Mouse (Mus musculus): ENCODE measurements around the gene Hspa12a.
A peak's percentile ranks its signal among the peaks of the same experiment; 100 is the strongest.

Gene Hspa12a

GRCm38 (mm10) chr19:58824316-58824715, 119.1 kb downstream of the Hspa12a start:
- DNase-seq (ENCODE audit: extremely low read depth, low read depth, low spot score): no peak

DNA sequence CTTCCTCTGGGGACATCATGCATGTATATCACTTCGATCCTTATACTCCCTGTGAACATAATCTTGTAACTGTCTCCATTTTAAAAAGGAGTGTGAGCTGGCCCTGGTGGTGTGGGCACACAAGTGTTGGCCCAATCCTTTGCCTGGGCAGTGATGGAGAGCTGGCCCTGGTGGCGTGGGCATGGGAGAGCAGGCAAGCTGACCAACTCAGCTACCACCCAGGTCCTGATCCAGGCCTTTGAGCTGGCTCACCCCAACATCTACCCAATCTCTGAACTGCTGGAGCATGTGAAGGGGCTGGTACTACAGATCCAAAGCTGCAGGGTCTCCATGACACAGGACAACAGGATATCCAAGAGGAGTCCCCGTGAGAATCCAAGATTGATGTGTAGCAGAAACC, 120.2 kb downstream of the Hspa12a start:
- DNase-seq (ENCODE audit: extremely low read depth, low read depth, low spot score): no peak

- DNase-seq (ENCODE audit: extremely low read depth, low read depth, low spot score): no peak
Measured at GRCm38 (mm10) chr19:58822454-58823200, 120.8 kb downstream of the Hspa12a start.

DNA sequence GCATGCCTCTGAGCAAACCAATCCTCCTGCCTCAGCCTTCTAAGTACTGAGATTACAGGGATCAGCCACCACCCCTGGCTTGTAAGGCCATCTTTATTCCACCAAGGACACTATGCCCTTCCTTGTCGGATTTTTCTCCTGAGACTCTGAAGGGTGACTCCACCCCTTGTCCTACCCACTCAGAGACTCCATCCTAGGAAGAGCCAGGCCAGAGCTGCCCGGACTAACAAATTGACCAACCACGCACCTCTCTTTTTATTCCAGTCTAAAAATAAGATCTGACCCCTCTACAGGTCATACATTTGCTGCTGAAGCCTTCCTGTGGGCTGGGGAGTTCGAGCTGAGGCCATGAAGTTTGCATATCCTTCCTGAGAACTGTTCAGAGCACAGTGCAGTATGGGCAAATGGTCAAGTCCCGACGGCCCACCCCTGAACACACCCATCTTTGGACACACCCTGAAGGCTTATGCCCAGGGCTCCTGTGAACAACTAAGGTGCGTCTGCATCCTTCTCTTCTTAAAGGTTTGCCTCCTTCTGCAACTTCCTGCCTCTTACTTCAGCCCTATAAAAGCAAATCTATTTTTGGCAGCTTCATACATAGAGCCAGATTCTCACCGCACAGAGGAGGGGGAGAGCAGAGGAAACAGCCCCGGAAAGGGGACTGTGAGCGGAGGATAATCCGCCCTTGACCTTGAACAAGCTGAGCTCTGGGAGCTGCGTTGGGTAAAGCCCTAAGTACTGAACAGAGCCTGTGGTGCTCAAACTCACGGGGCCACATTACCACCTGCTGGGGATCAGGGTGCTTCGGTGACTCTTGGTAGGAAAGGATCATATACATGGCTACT, 124.7 kb downstream of the Hspa12a start:
- DNase-seq (ENCODE audit: extremely low read depth, low read depth, low spot score): no peak

DNA sequence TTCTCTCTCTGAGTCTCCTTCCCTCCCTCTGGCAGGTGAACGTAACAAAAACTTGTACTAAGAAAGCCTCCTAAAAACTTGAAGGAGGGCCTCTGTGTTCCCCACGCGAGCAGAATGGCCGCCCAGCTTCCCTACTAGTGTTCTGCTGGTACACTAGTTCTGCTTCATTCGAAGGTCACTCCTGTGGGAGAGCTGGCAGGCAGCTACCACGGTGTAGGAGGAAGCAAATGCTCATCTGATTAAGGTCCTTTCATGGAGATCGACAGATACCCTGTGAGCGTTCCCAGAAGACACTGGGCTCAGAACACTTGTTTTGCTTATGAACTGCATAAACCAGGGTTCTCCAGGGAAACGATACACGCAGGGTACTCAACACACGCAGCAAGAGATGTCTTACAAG, 126.1 kb downstream of the Hspa12a start:
- no peak for DNase-seq (ENCODE audit: extremely low read depth, low read depth, low spot score)

DNA sequence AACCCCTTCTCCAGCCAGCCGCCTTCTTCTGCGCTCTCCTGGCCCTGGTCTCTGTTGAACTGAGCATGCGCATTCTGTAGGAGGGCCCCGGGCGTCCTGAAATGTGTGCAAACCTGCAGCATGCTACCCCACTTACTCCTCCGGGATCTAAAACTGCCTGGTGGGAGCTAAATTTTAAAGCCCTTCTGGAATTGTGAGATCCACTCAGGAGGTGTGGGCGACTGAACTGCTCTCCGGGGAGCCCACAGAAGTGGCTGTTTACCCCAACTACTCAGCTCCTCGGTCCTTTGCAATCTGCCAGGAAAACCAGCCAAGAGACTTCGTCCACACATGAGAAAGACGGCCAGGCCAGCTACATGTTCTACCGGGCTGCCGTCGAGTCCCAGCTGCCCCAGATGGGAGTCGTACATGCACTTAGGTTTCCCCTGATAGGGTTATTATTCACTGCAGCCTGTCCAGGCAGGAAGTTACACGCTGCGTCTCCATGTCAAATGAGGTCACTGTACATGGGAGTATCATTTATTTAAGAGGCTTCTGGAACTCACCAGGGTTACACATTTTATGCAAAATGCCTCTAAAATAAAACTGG, 126.9 kb downstream of the Hspa12a start:
- no peak for DNase-seq (ENCODE audit: extremely low read depth, low read depth, low spot score)

DNA sequence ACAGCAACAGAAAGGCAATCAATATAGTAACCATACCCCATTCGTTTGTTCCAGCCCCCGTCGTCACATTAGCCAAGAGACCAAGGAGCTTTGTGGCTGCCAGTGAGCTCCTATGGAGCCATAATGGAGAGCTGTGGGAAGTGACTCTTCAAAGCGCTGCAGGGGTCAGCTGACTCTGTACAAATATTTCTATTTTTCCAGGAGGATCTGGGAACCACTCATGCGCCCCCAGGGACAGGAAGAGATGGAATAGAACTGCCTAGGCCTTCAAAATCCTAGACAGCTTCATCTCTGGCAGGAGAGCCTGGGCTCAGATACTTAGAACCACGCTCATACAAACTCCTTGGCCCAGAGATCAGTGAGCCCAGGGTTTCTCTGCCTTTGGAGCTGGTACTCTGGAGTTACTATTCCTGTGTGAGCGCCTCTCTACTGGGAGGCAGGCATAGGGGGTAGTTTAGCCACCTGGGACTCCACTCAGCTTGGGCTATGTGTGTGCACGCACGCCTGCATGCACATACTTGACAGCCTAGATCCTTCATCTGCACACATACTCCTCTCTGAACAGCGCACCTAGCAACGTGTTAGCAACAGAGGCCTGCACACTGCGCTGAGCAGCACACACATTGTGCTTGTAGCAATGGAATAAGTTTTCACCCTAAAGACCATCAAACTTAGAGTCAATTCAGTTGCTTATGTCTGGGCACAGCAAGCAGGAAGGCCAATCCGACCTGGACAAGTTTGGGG, 128.1 kb downstream of the Hspa12a start:
- no peak for DNase-seq (ENCODE audit: extremely low read depth, low read depth, low spot score)

DNA sequence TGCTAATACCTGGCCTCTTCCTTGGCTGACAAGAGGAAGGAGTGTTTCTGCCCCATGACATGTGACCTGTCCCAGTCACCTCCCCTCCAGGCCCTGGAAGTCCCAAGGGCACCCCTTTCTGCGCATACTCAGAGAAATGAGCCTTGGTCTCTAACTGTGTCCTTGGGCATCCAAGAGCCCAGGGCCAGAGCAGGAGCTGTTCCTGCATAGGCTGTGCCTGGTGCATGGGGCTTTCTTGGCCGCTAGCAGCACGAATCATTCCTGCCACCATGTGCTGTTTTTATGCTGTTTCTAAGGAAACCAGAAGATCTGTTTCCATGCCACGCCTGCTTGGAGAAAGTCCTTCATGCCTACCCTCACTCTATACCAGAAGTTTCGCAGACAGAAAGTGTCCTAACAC, 132.9 kb downstream of the Hspa12a start:
- DNase-seq (ENCODE audit: extremely low read depth, low read depth, low spot score): no peak

GRCm38 (mm10) chr19:58808864-58809263, 134.6 kb downstream of the Hspa12a start:
- no peak for DNase-seq (ENCODE audit: extremely low read depth, low read depth, low spot score)

DNA sequence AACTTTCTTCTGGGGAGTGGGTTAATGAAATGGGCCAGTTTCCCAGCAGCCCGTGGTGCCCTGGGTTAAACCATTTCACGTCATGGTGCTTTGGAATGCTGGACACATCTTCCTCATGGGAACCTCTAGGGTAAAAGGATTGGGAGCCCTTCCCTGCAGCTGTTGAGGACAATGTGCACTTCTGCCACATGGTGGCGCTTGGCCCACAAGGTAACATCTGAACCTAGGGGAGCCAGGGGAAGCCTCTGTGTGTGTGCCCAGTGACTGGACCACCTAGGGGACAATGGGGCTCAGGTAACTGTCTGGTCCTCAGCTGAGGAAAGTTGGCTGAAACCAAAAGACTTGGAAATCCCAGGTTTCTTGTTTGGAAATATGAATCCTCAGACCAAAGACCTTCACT, 137.1 kb downstream of the Hspa12a start:
- DNase-seq (ENCODE audit: extremely low read depth, low read depth, low spot score): no peak

DNA sequence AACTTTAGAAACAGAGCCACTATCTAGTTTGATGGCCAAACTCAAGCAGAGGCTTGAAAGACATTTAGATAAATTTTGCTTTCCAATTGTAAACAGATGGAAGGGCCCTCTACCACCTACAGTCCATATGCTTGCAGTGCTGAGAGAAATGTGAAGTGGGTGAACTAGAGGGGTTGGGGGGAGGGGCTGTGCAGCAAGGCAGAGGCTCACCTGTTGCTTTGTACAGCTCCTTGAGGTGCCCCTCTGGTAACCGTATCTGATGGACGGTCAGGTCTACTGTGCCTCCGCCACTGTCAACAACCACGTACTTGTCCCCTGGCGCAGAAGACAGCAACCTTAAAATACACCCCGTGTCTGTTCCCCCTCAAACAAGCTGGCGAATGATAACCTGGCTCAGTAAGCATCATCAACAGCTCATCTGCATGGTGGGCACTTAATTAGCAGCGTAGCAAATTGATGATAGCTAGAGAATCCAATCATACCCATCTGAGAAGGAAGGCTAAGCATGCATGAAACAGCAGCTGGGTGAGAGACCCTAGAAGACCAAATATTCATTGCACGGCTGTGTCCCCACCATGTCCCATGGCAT, 138.2 kb downstream of the Hspa12a start:
- no peak for DNase-seq (ENCODE audit: extremely low read depth, low read depth, low spot score)

- DNase-seq (ENCODE audit: extremely low read depth, low read depth, low spot score): no peak
Measured at GRCm38 (mm10) chr19:58795114-58795669, 148.3 kb downstream of the Hspa12a start.

GRCm38 (mm10) chr19:58794284-58794683, 149.2 kb downstream of the Hspa12a start, which contains the start of gene 1700019N19Rik:
TSS of gene 1700019N19Rik (minus strand) at chr19:58794461.
- no peak for DNase-seq (ENCODE audit: extremely low read depth, low read depth, low spot score)

GRCm38 (mm10) chr19:58789194-58789593, 154.3 kb downstream of the Hspa12a start:
- no peak for DNase-seq (ENCODE audit: extremely low read depth, low read depth, low spot score)

GRCm38 (mm10) chr19:58783938-58784337, 159.5 kb downstream of the Hspa12a start:
- no peak for DNase-seq (ENCODE audit: extremely low read depth, low read depth, low spot score)

- DNase-seq (ENCODE audit: extremely low read depth, low read depth, low spot score): no peak
Measured at GRCm38 (mm10) chr19:58781566-58781965, 161.9 kb downstream of the Hspa12a start.

DNA sequence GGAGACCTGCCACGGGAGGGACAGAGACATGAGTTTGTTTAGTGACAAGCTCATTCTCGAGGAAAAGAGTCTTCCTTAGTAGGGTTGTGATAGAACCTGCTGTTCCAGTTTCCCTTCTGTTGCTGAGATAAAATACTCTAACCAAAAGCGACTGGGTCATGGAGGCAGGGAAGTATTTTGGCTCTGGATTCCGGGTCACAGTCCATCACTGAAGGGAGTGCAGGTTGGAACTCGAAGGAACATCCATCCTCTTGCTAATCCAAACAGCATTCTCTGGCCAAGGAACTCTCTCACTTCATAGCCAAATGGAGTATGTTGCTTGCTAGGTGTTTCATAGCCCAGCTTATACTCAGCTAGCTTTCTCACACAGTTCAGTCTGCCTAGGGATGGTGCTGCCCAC, 167.0 kb downstream of the Hspa12a start:
- DNase-seq (ENCODE audit: extremely low read depth, low read depth, low spot score): peak; percentile 76

- DNase-seq (ENCODE audit: extremely low read depth, low read depth, low spot score): no peak
Measured at GRCm38 (mm10) chr19:58767329-58767728, 176.1 kb downstream of the Hspa12a start.

DNA sequence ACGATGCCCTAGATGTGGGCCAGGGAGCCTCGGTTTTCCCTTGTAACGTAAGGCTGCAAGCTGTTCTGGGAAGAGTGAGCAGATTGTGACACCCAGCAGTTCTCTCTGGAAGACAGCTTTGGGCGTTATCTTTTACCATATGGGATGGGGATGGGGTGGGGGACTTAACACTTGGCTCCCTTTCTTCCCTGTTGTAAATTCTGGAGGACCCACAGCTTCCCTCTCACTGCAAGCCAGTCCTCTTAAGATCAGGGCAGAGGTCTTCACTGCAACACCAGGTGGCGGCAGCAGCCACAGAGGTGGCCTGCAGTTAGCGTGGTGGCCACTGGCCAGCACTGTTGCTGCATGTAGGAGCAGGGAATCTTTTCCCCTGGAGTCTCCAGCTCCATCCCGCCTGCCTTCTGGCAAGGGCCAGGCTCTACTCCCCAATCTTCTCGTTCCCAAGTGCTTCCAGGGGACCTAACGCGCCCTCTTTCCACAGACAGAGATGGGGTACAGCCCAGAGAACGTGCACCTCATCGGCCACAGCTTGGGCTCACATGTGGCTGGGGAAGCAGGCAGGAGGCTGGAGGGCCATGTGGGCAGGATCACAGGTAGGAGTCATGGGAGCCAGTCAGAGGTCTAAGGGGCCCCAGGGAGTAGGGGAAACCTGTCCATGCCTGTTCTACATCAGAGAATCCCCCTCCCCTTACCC, 180.5 kb downstream of the Hspa12a start:
- DNase-seq (ENCODE audit: extremely low read depth, low read depth, low spot score): no peak

DNA sequence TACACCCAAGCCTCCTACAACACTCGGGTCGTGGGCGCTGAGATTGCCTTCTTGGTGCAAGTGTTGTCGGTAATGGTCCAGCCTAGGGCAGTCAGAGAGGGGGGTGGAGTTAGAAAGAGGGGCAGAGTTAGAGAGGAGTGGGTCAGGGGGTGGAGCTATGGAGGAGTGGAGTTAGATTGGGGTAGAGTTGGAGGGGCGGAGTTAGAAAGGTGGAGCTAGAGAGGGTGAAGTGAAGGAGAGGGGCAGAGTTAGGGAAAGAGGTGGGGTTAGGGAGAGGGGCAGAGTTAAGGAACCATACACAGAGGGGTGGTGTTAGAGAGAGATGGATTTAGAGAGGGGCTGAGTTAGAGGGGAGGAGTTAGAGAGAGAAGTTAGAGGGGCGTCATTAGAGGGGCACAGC, 181.1 kb downstream of the Hspa12a start:
- no peak for DNase-seq (ENCODE audit: extremely low read depth, low read depth, low spot score)
